Mouse (Mus musculus): Measurements from ENCODE around the gene Ift81. TPM values are rescaled to one million over a fixed set of nuclear protein-coding genes. Genes with fewer than 3 reads are reported as not detected.

Ift81 gene
- total RNA-seq, 1 experiment: 7.4 TPM

GRCm38 (mm10) chr5:122627243-122627642 is 12.9 kb upstream of the Ift81 start:
- peak; percentile 88 for DNase-seq (ENCODE audit: low read depth, low spot score)
- no peaks in the 10 kb centered on the region for H3K36me3 ChIP-seq (ENCODE audit: control insufficient read depth, insufficient read depth, low read length, poor library complexity, severe bottlenecking)
- in situ Hi-C loops (cut with MboI; ENCODE audit: low sequenced_read_pairs in 2 of 2, unreplicated experiment in 2 of 2): no loop called here
- no peak overlapping the region for H3K27ac ChIP-seq (ENCODE audit: insufficient read depth, low read depth, low read length, poor library complexity, severe bottlenecking)
- H3K9ac ChIP-seq (ENCODE audit: insufficient read depth, low read depth, low read length, poor library complexity, severe bottlenecking): no peak overlapping the region
- TF ChIP-seq ZC3H11A (IDR thresholded peaks at IDR 0.05; ENCODE audit: borderline replicate concordance, low read depth, low read length) (peak; percentile 95), CHD2 (IDR thresholded peaks at IDR 0.05; ENCODE audit: low read depth, low read length) (no peak)
- peaks cover 0 to 9% of the 10 kb centered on the region in 2 experiments; a peak in 1 of 4 replicates for H3K4me1 ChIP-seq (ENCODE audit: control insufficient read depth in 2 of 2, insufficient read depth in 2 of 2, low read length in 2 of 2, poor library complexity in 1 of 2)
- no peak overlapping the region for H3K4me3 ChIP-seq (ENCODE audit: insufficient read depth in 1 of 2, low read depth in 1 of 2, low read length in 2 of 2, poor library complexity in 1 of 2, severe bottlenecking in 1 of 2)
- H3K9me3 ChIP-seq (ENCODE audit: control insufficient read depth, insufficient read depth, low read depth, low read length): no peaks in the 10 kb centered on the region

GRCm38 (mm10) chr5:122625565-122626252 is 11.4 kb upstream of the Ift81 start:
- no peaks in the 10 kb centered on the region for H3K9me3 ChIP-seq (ENCODE audit: control insufficient read depth, insufficient read depth, low read depth, low read length)

GRCm38 (mm10) chr5:122624952-122625479 is 10.7 kb upstream of the Ift81 start:
- Histone ChIP-seq H3K4me3 (ENCODE audit: insufficient read depth in 1 of 2, low read depth in 1 of 2, low read length in 2 of 2, poor library complexity in 1 of 2, severe bottlenecking in 1 of 2) (no peak overlapping the region; a peak in 1 of 4 replicates), H3K27ac (ENCODE audit: insufficient read depth, low read depth, low read length, poor library complexity, severe bottlenecking) (no peak overlapping the region)

More at GRCm38 (mm10) chr5:122625565-122626252, 11.4 kb upstream of the Ift81 start:
- peak overlapping the region; percentile 51 to 59 for H3K4me3 ChIP-seq (ENCODE audit: insufficient read depth in 1 of 2, low read depth in 1 of 2, low read length in 2 of 2, poor library complexity in 1 of 2, severe bottlenecking in 1 of 2)
- no peak for DNase-seq (ENCODE audit: low read depth, low spot score)
- no peak overlapping the region for H3K27ac ChIP-seq (ENCODE audit: insufficient read depth, low read depth, low read length, poor library complexity, severe bottlenecking)
- H3K9ac ChIP-seq (ENCODE audit: insufficient read depth, low read depth, low read length, poor library complexity, severe bottlenecking): peak overlapping the region; percentile 54; the same call in 1 of the 2 replicates
- in situ Hi-C loops (cut with MboI; ENCODE audit: low sequenced_read_pairs in 2 of 2, unreplicated experiment in 2 of 2): no loop called here
- TF ChIP-seq ZC3H11A (IDR thresholded peaks at IDR 0.05; ENCODE audit: borderline replicate concordance, low read depth, low read length) (no peak), HCFC1 (IDR thresholded peaks at IDR 0.05; ENCODE audit: borderline replicate concordance, insufficient read depth, low read length) (no peak), CHD2 (IDR thresholded peaks at IDR 0.05; ENCODE audit: low read depth, low read length) (no peak), ZNF384 (IDR thresholded peaks at IDR 0.05; ENCODE audit: low read depth, low read length) (no peak), MAFK (IDR thresholded peaks at IDR 0.05; ENCODE audit: insufficient read depth, low read depth, low read length) (no peak)
- no peaks in the 10 kb centered on the region for H3K36me3 ChIP-seq (ENCODE audit: control insufficient read depth, insufficient read depth, low read length, poor library complexity, severe bottlenecking)
- peaks cover 0 to 12% of the 10 kb centered on the region in 2 experiments; a peak in 2 of 4 replicates for H3K4me1 ChIP-seq (ENCODE audit: control insufficient read depth in 2 of 2, insufficient read depth in 2 of 2, low read length in 2 of 2, poor library complexity in 1 of 2)

GRCm38 (mm10) chr5:122623861-122624260 is 9.5 kb upstream of the Ift81 start:
- in situ Hi-C loops (cut with MboI; ENCODE audit: low sequenced_read_pairs in 2 of 2, unreplicated experiment in 2 of 2): no loop called here
- DNase-seq (ENCODE audit: low read depth, low spot score): no peak
- peaks cover 0 to 12% of the 10 kb centered on the region in 2 experiments; a peak in 2 of 4 replicates for H3K4me1 ChIP-seq (ENCODE audit: control insufficient read depth in 2 of 2, insufficient read depth in 2 of 2, low read length in 2 of 2, poor library complexity in 1 of 2)
- no peak overlapping the region for H3K4me3 ChIP-seq (ENCODE audit: insufficient read depth in 1 of 2, low read depth in 1 of 2, low read length in 2 of 2, poor library complexity in 1 of 2, severe bottlenecking in 1 of 2)
- TF ChIP-seq ZNF384 (IDR thresholded peaks at IDR 0.05; ENCODE audit: low read depth, low read length): no peak
- no peak for TF ChIP-seq CHD2 (IDR thresholded peaks at IDR 0.05; ENCODE audit: low read depth, low read length)
- TF ChIP-seq MAFK (IDR thresholded peaks at IDR 0.05; ENCODE audit: insufficient read depth, low read depth, low read length): no peak
- TF ChIP-seq ZC3H11A (IDR thresholded peaks at IDR 0.05; ENCODE audit: borderline replicate concordance, low read depth, low read length): no peak
- TF ChIP-seq HCFC1 (IDR thresholded peaks at IDR 0.05; ENCODE audit: borderline replicate concordance, insufficient read depth, low read length): no peak
- H3K9ac ChIP-seq (ENCODE audit: insufficient read depth, low read depth, low read length, poor library complexity, severe bottlenecking): no peak overlapping the region
- no peaks in the 10 kb centered on the region for H3K36me3 ChIP-seq (ENCODE audit: control insufficient read depth, insufficient read depth, low read length, poor library complexity, severe bottlenecking)
- no peak overlapping the region for H3K27ac ChIP-seq (ENCODE audit: insufficient read depth, low read depth, low read length, poor library complexity, severe bottlenecking)
- no peaks in the 10 kb centered on the region for H3K9me3 ChIP-seq (ENCODE audit: control insufficient read depth, insufficient read depth, low read depth, low read length)

More at GRCm38 (mm10) chr5:122624952-122625479, 10.7 kb upstream of the Ift81 start:
- no peak for TF ChIP-seq ZC3H11A (IDR thresholded peaks at IDR 0.05; ENCODE audit: borderline replicate concordance, low read depth, low read length)
- TF ChIP-seq MAFK (IDR thresholded peaks at IDR 0.05; ENCODE audit: insufficient read depth, low read depth, low read length): no peak
- no peak for TF ChIP-seq CHD2 (IDR thresholded peaks at IDR 0.05; ENCODE audit: low read depth, low read length)
- TF ChIP-seq ZNF384 (IDR thresholded peaks at IDR 0.05; ENCODE audit: low read depth, low read length): no peak
- TF ChIP-seq HCFC1 (IDR thresholded peaks at IDR 0.05; ENCODE audit: borderline replicate concordance, insufficient read depth, low read length): no peak
- no peaks in the 10 kb centered on the region for H3K36me3 ChIP-seq (ENCODE audit: control insufficient read depth, insufficient read depth, low read length, poor library complexity, severe bottlenecking)
- no peak overlapping the region for H3K9ac ChIP-seq (ENCODE audit: insufficient read depth, low read depth, low read length, poor library complexity, severe bottlenecking)
- no peak for DNase-seq (ENCODE audit: low read depth, low spot score)
- no peaks in the 10 kb centered on the region for H3K9me3 ChIP-seq (ENCODE audit: control insufficient read depth, insufficient read depth, low read depth, low read length)
- in situ Hi-C loops (cut with MboI; ENCODE audit: low sequenced_read_pairs in 2 of 2, unreplicated experiment in 2 of 2): no loop called here
- peaks cover 0 to 12% of the 10 kb centered on the region in 2 experiments; a peak in 2 of 4 replicates for H3K4me1 ChIP-seq (ENCODE audit: control insufficient read depth in 2 of 2, insufficient read depth in 2 of 2, low read length in 2 of 2, poor library complexity in 1 of 2)
